Mouse (Mus musculus) liver, embryonic 15.5 days (tissue): Measurements from ENCODE around the gene Gm17387. TPM values are rescaled to one million over a fixed set of nuclear protein-coding genes. Genes with fewer than 3 reads are reported as not detected.
"Not testable (repeated sequence)": the region's sequence is repeated elsewhere in the genome, so short reads cannot be mapped to it uniquely, and the experiment has no call there.

Source experiments
- ATAC-seq: fragments of 200-750 bp; cut with Nextera tagmentation; 2 replicates; pipeline ENCODE4 v1.8.0; 2017; ENCODE audit warnings: moderate number of reproducible peaks, mild to moderate bottlenecking, moderate library complexity; ENCODE audit not compliant: insufficient read depth
- H3K27ac ChIP-seq: fragments of 300-500 bp; sonication (generic); replicated peaks from 2 replicates; pipeline ENCODE4 v1.5.1; 2015; ENCODE audit warnings: mild to moderate bottlenecking, inconsistent platforms
- H3K27me3 ChIP-seq: fragments of 300-500 bp; sonication (generic); 2 replicates; pipeline ENCODE4 v1.6.1; 2015; ENCODE audit warnings: mild to moderate bottlenecking, inconsistent platforms
- H3K36me3 ChIP-seq: fragments of 300-500 bp; sonication (generic); replicated peaks from 2 replicates; pipeline ENCODE4 v1.6.1; 2015; ENCODE audit warnings: moderate library complexity, mild to moderate bottlenecking, inconsistent platforms
- H3K4me1 ChIP-seq: fragments of 300-500 bp; sonication (generic); replicated peaks from 2 replicates; pipeline ENCODE4 v1.6.1; 2015; ENCODE audit warnings: inconsistent platforms
- H3K4me2 ChIP-seq: fragments of 300-500 bp; sonication (generic); 2 replicates; pipeline ENCODE4 v1.6.1; 2015; ENCODE audit warnings: moderate library complexity, mild to moderate bottlenecking, inconsistent platforms
- H3K4me3 ChIP-seq: fragments of 300-500 bp; sonication (generic); replicated peaks from 2 replicates; pipeline ENCODE4 v1.5.1; 2015; ENCODE audit warnings: mild to moderate bottlenecking, inconsistent platforms
- H3K9ac ChIP-seq: fragments of 300-500 bp; sonication (generic); 2 replicates; pipeline ENCODE4 v1.6.1; 2015; ENCODE audit warnings: moderate library complexity, mild to moderate bottlenecking, inconsistent platforms
- H3K9me3 ChIP-seq: fragments of 300-500 bp; sonication (generic); replicated peaks from 2 replicates; pipeline ENCODE4 v1.6.1; 2016; ENCODE audit warnings: inconsistent platforms
- WGBS: fragments of 180-500 bp; shearing (Covaris S2); methylation state at CpG from one replicate; pipeline ENCODE4 v1.1.7; 2015; ENCODE audit warnings: mixed read lengths; ENCODE audit not compliant: insufficient replicate concordance; 5-methylcytosine and 5-hydroxymethylcytosine counted together
- polyA plus RNA-seq: library from polyadenylated mRNA; unstranded; fragments of >200 nt; fragmentation: Nextera tagmentation; extraction: Ambion mirVana; gene quantifications from 2 replicates; pipeline ENCODE4 v1.2.1, GENCODE M21; 2015

Gm17387 gene
- polyA plus RNA-seq, 1 experiment from 2014 or later: not detected

GRCm38 (mm10) chr7:141016707-141017697 is 11.9 kb upstream of the Gm17387 start:
- H3K27me3 ChIP-seq: no peaks in the 10 kb centered on the region
- no peak overlapping the region for H3K4me2 ChIP-seq
- no peaks in the 10 kb centered on the region for H3K36me3 ChIP-seq
- peak overlapping the region; percentile 22 for H3K4me3 ChIP-seq
- no peaks in the 10 kb centered on the region for H3K9me3 ChIP-seq
- H3K9ac ChIP-seq: no peak overlapping the region
- peak overlapping the region; percentile 55; the same call in 1 of the 2 replicates for H3K27ac ChIP-seq
- 63% methylated on average over 10 of the region's 10 CpGs for WGBS
- H3K4me1 ChIP-seq: peaks cover 27% of the 10 kb centered on the region
- ATAC-seq: no peak

- Histone ChIP-seq H3K27ac (peak within 1 kb of the TSS; percentile 55; the same call in 1 of the 2 replicates), H3K4me1 (peaks cover 19% of the 10 kb centered on the region)
- not testable (repeated sequence) for H3K27me3 ChIP-seq, ATAC-seq, H3K4me2 ChIP-seq, H3K9me3 ChIP-seq, H3K4me3 ChIP-seq, H3K9ac ChIP-seq, H3K36me3 ChIP-seq
- 50% methylated on average over 1 of the region's 1 CpGs for WGBS
These were observed 11.1 kb upstream of the Gm17387 start, which contains the start of gene Ifitm6 for GRCm38 (mm10) chr7:141017824-141018223. Gene Ifitm6, minus strand, starts transcription at chr7:141017924.

- H3K27me3 ChIP-seq: no peaks in the 10 kb centered on the region
- H3K4me2 ChIP-seq: no peak overlapping the region
- no peak for ATAC-seq
- no peaks in the 10 kb centered on the region for H3K36me3 ChIP-seq
- H3K27ac ChIP-seq: no peak overlapping the region
- H3K4me3 ChIP-seq: no peak overlapping the region
- H3K4me1 ChIP-seq: peaks cover 16% of the 10 kb centered on the region
- H3K9ac ChIP-seq: no peak overlapping the region
- H3K9me3 ChIP-seq: no peaks in the 10 kb centered on the region
- WGBS: 74% methylated on average over 5 of the region's 5 CpGs
These were observed 9.9 kb upstream of the Gm17387 start for GRCm38 (mm10) chr7:141019028-141019427.

DNA sequence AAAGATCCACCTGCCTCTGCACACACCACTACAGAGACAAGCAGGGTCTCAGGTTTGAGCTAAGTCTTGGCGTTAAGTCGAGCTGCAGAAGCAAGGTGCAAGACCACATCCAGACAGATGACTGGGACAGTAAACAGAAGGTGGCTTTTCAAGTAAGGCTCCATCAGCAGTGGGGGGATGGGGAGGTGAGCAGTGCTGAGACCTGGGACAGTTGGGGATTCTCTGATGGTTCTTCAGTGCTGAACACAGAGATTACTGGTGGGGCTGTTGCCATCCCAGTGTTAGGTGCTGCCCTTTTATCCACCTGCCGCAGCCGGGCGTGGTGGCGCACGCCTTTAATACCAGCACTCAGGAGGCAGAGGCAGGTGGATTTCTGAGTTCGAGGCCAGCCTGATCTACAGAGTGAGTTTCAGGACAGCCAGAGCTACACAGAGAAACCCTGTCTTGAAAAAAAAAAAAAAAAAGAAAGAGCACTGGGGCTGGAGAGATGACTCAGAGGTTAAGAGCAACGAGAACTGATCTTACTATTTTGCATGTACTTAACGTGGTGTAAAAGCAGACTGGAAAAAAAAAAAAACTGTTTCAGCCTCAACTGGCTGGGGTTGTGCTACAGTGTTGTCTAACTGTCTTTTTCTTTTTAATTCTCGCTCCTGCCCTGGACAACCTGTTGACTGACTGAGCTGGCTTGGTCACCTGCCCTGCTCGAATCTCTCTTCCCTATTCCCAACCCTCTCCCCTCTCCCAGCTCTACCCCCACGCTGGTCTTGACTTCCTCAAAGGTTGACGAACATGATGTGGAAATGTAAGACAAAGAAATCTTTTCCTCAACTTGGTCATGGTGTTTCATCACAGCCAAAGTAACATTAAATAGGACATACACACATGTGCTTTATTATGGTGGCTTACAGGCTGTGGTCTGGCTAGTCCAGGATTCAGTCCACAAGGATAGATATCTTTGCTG is 7.2 kb upstream of the Gm17387 start:
- Histone ChIP-seq H3K4me1 (peaks cover 22% of the 10 kb centered on the region), H3K4me2 (no peak overlapping the region), H3K4me3 (no peak overlapping the region), H3K27ac (no peak overlapping the region), H3K9ac (no peak overlapping the region), H3K9me3 (no peaks in the 10 kb centered on the region), H3K36me3 (no peaks in the 10 kb centered on the region), H3K27me3 (no peaks in the 10 kb centered on the region)
- 58% methylated on average over 14 of the region's 14 CpGs for WGBS
- no peak for ATAC-seq

DNA sequence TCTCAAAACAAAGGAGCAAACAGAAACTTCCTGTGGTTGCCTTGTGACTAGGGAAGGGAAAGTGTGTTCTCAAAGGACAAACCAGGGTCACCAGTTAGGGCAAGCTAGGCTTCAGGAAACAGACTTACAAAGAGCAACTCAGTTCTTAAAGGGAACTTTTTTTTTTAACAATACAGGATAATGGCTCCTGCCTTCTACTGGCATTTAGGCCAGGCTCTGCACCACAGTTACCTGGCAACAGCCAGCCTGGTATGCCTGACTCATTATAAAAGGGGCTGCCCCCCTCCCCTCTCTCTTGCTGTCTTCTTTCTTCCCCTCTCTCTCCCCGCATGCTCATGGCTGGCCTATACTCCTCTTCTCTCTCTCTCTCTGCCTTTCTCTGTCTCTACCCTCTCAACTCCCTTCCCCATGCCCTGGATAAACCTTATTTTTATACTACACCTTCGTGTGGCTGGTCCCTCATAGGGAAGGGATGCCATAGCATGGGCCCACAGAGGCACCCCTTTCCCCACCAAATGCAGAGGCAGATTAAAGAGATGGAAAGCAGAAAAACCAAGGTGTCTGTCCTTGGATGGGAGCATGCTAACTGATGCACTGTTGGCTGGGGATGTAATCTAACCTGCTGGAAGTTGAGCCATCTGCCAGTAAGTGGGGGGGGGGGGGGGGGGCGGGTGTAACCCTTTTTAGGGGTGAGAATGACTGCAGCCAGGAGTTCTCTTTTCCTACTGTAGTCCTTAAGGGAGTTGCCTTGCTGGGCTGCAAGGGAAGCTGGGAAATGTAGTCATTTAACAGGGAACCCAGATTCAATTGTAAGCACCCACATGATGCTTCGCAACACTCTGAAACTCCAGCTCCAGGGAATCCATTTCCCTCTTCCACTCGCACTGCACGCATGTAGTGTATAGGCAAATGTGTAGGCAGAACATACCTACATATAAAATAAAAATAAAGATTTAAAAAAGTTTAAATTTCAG is 3.8 kb upstream of the Gm17387 start:
- 56% methylated on average over 6 of the region's 6 CpGs for WGBS
- H3K9me3 ChIP-seq: no peaks in the 10 kb centered on the region
- H3K27me3 ChIP-seq: no peaks in the 10 kb centered on the region
- H3K4me2 ChIP-seq: no peak overlapping the region
- no peaks in the 10 kb centered on the region for H3K36me3 ChIP-seq
- no peak for ATAC-seq
- peaks cover 31% of the 10 kb centered on the region for H3K4me1 ChIP-seq
- no peak overlapping the region for H3K4me3 ChIP-seq
- H3K9ac ChIP-seq: no peak overlapping the region
- no peak overlapping the region for H3K27ac ChIP-seq

GRCm38 (mm10) chr7:141026097-141026739 is 2.7 kb upstream of the Gm17387 start:
- 73% methylated on average over 6 of the region's 6 CpGs for WGBS

GRCm38 (mm10) chr7:141026740-141027098 is 2.2 kb upstream of the Gm17387 start:
- 61% methylated on average over 5 of the region's 5 CpGs for WGBS
- Histone ChIP-seq H3K9me3 (no peaks in the 10 kb centered on the region), H3K9ac (no peak overlapping the region), H3K27ac (0 out of 2 replicates have a peak overlapping the region, but pooled peaks have one; percentile 29), H3K36me3 (no peaks in the 10 kb centered on the region), H3K27me3 (no peaks in the 10 kb centered on the region), H3K4me3 (no peak overlapping the region), H3K4me1 (peaks cover 27% of the 10 kb centered on the region), H3K4me2 (no peak overlapping the region)
- no peak for ATAC-seq

More at GRCm38 (mm10) chr7:141026097-141026739, 2.7 kb upstream of the Gm17387 start:
- Histone ChIP-seq H3K36me3 (no peaks in the 10 kb centered on the region), H3K4me2 (no peak overlapping the region), H3K4me1 (peaks cover 31% of the 10 kb centered on the region), H3K9me3 (no peaks in the 10 kb centered on the region), H3K27me3 (no peaks in the 10 kb centered on the region), H3K27ac (0 out of 2 replicates have a peak overlapping the region, but pooled peaks have one; percentile 29), H3K4me3 (no peak overlapping the region), H3K9ac (no peak overlapping the region)
- no peak for ATAC-seq

DNA sequence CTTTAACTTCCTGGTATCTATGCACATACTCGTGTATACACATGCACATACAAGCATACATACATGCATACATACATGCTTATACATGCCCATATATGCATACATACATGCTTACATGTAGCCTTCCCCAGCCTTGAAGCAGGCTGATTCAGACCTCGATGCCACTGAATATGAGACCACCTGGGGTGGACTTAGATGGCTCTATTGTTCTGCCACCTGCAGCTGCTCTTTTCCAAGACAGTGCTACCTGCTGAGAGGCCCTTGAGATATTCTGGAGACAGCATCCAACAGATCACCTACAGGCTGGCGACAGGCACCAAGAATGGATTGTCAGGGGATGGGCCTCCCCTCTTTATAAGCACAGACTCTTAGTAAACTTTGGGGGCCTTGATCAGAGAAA is 1.5 kb downstream of the Gm17387 start:
- H3K4me2 ChIP-seq: no peak overlapping the region
- WGBS: 54% methylated on average over 3 of the region's 3 CpGs
- H3K4me1 ChIP-seq: peaks cover 31% of the 10 kb centered on the region
- no peaks in the 10 kb centered on the region for H3K36me3 ChIP-seq
- H3K4me3 ChIP-seq: no peak overlapping the region
- no peak for ATAC-seq
- H3K27ac ChIP-seq: no peak overlapping the region
- no peaks in the 10 kb centered on the region for H3K27me3 ChIP-seq
- no peak overlapping the region for H3K9ac ChIP-seq
- H3K9me3 ChIP-seq: no peaks in the 10 kb centered on the region

- peak; percentile 44; the same call in 1 of the 2 replicates for ATAC-seq
- WGBS: 38% methylated on average over 9 of the region's 9 CpGs
These were observed 3.7 kb downstream of the Gm17387 start for GRCm38 (mm10) chr7:141032458-141033167.

More at GRCm38 (mm10) chr7:141032458-141033167, 3.7 kb downstream of the Gm17387 start:
- Histone ChIP-seq H3K27ac (no peak overlapping the region), H3K36me3 (no peaks in the 10 kb centered on the region), H3K4me1 (peaks cover 19% of the 10 kb centered on the region), H3K9ac (no peak overlapping the region), H3K4me3 (no peak overlapping the region), H3K4me2 (no peak overlapping the region), H3K9me3 (no peaks in the 10 kb centered on the region), H3K27me3 (no peaks in the 10 kb centered on the region)
